Mouse (Mus musculus): ENCODE measurements around the gene Fzd2. TPM values are rescaled to one million over a fixed set of nuclear protein-coding genes. Genes with fewer than 3 reads are reported as not detected.

Gene Fzd2
- total and polyA plus RNA-seq, 3 experiments: 2.0 to 23.1 (median 9.3) TPM

DNA sequence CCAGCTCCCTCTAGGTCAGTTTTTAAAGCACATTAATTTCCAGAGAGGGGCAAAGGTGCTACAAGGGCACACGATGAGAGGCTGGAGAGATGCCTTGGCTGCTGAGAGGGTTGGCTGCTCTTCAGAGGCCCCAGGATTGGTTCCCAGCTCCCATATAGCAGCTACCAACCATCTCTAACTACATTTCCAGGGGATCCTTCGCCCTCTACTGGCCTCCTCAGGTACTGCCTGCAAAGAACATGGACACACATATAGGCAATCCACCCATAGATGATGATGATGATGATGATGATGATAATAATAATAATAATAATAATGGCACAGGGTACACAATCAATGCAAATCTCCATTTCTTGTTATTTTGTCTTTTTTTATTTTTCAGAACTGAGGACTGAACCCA is 15.3 kb downstream of the Fzd2 start:
- DNase-seq: no peak

DNA sequence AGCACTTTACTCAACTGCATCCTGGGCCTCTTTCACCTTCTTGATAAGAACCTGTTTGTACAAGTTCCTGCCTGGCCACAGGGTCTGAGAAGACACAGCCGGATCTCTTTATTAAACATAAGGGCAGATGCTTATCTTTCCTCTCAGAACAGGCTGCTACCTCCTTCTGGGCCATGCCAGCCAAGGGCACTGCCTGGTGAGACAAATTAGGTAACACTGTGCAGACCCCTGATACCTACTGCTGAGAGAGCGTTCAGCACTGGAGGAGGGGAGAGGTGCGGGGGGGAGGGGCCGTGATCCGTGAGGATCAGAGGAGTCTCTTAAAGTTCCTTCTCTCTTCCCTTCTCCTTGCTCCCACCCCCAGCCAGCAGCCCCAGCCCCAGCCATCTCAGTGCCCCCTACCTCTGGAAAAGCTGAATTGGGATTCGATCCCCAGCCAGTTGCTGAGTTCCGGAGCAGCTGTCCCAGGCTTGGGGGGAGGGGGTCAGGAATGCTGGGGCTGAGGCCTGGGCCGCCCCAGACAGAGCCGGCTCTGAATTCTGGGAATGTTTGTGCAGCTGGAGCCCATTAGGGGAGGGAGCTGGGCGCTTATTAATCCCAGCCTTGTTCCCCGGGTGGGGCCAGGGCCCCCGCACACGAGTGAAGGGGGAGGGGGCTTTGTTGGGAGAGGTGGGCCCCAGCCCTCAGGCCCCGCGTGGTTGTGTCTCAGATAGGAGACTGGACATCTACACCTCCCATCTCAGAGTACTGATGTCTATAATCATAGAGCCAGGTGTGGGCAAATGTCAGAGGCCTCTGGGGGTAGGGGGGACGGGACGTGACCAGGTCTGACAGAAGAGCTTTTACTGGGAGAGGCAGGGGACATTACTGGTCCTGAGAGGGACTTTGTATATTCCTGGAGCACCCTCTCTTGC is 19.9 kb downstream of the Fzd2 start:
- DNase-seq: peak; percentile 12

GRCm38 (mm10) chr11:102624888-102625407 is 20.8 kb downstream of the Fzd2 start:
- DNase-seq: no peak

GRCm38 (mm10) chr11:102627171-102627931 is 23.2 kb downstream of the Fzd2 start:
- DNase-seq: no peak

DNA sequence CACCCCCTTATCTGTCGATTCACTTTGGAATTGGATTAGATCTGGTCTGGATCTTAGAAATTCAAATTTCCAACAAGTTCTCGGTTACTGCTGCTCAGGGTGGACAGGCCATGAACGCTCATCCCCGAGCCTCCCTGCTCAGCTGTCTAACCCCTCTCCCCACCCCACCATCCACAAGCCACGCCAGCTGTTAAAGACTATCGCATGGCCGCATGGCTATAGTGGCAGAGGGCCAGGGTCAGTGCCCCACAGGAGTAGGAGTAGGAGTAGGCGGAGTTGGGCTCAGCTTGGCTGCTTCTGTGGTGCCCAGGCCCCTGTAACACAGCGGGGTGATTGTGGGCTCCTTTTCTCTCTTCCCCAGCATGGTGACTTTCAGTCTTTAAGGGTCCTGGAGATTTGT is 24.3 kb downstream of the Fzd2 start:
- no peak for DNase-seq

GRCm38 (mm10) chr11:102629375-102629774 is 25.2 kb downstream of the Fzd2 start:
- DNase-seq: no peak

DNA sequence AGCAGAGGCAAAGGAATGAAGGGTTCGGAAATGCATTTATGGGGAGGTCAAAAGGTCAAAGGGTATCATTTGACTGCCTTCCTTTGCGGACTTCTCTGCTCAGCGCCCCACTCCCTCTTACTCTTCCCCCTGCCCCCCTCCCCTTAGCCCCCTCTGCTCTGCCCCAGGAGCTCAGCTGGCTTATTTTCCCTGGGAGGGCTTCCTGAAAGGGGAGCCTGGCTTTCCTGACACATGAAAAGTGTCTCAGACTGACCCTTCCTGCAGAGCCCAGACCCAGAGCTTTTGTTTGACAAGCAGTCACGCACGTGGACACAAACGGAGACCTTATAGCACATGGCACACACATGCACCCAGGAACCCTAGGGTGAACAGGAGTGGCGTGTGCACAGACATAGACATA is 26.5 kb downstream of the Fzd2 start:
- DNase-seq: no peak

GRCm38 (mm10) chr11:102631203-102631602 is 27.0 kb downstream of the Fzd2 start:
- no peak for DNase-seq

- DNase-seq: no peak
Observed at GRCm38 (mm10) chr11:102632725-102633124, 28.5 kb downstream of the Fzd2 start.

DNA sequence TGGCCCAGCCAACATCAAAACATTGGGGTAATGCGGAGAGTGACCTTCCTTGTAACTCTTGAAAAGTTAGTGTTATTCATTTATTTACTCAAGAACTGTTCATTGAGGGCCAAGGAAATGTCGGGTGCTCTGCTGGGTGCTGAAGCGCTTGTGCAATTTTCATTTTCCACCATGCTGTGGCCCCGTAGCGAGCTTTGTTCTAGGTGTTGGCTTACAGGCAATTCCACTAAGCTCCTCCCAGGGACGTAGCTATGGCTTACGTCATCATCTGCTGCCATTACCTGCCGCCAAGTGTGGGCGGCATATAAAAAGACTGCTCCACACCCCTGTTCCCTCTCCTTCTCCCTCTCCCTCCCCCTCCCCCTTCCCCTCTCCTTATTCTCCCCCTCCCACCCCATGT is 29.2 kb downstream of the Fzd2 start:
- DNase-seq: peak; percentile 8

DNA sequence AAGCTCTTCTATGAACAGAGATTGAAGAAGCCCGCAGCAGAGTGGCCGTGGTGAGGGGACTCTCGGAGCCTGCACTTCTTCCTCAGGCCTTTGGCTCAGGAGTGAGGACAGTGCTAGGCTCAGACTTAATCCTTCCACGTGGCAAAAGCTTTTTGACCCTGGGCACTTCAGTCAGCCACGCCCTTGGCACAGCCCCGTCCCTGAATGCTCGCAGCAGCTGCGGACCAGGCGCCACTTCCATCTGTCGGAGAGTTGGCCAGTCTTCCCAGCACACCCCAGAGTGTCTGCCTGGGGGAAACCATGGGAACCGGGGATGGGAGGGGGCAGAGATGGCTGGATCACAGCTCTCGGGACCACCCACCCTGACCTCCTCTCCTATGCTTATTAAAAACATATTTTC is 32.7 kb downstream of the Fzd2 start:
- DNase-seq: peak; percentile 5

- DNase-seq: peak; percentile 71
Observed at GRCm38 (mm10) chr11:102643891-102644382, 39.7 kb downstream of the Fzd2 start.

- DNase-seq: no peak
Observed at GRCm38 (mm10) chr11:102646226-102646625, 42.0 kb downstream of the Fzd2 start.

GRCm38 (mm10) chr11:102647885-102648284 is 43.7 kb downstream of the Fzd2 start:
- DNase-seq: no peak

- DNase-seq: peak; percentile 62
Observed at GRCm38 (mm10) chr11:102651381-102651780, 47.2 kb downstream of the Fzd2 start.

- no peak for DNase-seq
Observed at GRCm38 (mm10) chr11:102652844-102653243, 48.6 kb downstream of the Fzd2 start.

- no peak for DNase-seq
Observed at GRCm38 (mm10) chr11:102655888-102656287, 51.7 kb downstream of the Fzd2 start.

GRCm38 (mm10) chr11:102656326-102656926 is 52.2 kb downstream of the Fzd2 start:
- DNase-seq: no peak

DNA sequence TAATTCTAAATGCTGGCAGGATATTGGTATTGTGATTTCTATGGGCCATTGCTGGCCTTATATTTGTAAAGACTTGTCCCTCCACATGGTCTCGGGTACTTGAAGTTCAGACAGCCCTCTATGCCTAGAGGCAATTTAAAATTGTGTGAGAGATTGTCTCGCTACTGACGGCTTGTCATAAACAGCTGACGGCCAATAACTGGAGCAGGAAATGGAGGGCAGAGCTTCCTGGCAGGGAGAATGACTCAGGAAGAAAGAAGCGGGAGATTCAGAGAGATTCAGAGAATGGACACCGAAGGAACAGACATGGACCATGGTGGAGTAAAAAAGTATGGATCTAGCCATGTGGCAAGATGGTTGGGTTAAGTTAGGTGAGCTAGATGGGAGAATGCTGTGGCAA is 52.7 kb downstream of the Fzd2 start:
- no peak for DNase-seq
